Mouse (Mus musculus) layer of hippocampus, adult 9-11 months (tissue): ENCODE data around the gene Eps15.

Experiments used
- DNase-seq: peaks from one replicate; pipeline ENCODE4 v3.0.0; 2022

The Eps15 gene

DNA sequence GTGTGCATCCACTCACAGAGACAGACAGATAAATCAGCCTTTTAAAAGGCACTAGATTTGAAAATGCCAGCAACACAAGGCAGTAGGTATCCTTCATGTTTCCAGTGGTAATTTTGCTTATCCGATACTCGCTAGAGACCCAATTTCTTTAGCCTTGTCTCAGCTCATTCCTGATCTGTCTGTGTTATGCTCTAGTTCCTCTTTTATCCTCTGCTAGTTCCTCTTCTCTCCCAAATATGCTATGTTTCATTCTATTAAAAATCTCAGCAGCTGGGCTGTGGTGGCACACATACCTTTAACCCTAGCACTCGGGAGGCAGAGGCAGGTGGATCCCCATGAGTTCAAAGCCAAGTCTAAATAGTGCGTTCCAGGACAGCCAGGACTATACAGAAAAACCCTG is 8.3 kb upstream of the Eps15 start:
- no peak for DNase-seq

DNA sequence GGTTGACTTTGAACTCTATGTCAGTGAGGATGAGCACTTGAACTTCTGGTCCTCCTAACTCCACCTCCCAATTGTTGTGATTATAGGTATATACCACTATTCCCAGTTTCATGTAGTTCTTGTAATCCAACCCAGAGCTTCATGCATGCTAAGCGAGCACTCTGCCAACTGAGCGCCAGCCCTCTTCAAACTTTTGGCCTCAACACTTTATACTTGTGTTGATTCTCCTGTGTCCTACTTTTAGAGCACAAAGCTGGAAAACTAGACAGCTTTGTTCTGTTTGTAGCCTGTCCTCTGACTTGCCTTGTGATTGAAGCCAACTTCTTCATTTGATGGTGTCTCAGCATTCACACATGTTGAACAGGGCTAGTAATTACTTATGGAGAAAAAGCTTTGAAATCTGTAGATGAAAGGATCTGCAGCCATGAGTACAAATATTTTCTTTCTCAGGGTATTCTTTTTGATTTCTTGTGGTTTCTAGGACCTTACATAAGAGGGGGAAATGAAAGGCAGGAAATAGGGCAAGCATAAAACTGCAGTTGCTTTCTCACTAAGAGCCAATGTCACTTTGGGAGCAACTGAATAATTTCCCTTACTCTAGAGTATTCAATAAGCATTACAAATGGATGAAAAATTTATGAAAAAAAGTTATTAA is 6.4 kb upstream of the Eps15 start:
- peak; percentile 14 for DNase-seq

DNA sequence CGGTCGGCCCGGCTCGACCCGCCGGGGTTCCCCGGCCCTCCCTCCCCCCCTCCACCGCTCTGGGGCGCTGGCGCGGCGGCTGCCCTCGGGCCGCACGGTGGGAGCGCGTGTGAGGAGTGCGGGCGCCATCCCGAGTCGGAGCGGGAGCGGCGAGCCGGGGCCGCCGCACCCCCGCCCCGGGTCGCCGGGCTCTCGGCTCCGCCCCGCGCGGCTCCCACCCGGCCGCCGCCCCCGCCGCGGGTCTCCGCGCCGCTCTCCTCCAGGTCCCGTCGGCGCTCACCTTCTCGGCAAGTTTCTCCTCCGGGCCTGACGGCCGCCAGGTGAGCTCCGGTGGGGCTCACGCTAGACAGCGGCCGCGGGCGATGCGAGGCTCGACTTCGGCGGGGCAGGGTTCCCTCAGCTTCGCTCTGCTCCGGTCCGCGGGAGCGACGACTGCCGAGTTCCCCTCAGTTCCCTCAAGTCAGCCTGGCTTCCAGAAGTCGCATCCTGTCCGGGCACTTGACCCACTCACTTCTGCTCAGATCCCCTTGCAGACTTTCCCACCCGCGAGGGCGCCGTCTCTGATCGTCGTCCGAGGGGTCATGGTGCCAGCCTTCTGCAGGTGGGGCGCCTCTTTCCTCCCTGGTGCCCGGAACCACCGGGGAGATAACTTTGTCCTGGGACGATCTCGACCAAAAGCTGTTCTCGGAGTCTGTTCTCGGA is 542 bp downstream of the Eps15 start:
- no peak for DNase-seq

DNA sequence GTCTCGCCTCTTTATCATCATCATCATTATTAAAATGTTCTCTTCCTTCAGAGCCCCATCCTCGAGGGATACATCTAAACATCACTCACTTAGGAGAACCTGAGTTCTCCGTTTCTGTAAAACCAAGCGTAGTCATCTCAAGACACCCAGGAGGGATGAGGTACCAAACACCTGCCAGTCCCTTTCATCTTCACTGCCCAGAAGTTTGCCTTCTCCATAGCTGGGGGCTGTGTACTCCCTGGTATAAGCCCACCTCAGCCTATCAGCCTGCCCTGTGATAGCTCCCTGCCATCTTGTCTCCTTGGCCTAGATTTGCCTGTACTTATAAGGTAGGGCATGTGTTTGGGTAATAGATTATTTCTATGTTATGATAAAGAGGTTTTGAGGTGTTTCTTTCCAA is 1.1 kb downstream of the Eps15 start:
- DNase-seq = no peak

DNA sequence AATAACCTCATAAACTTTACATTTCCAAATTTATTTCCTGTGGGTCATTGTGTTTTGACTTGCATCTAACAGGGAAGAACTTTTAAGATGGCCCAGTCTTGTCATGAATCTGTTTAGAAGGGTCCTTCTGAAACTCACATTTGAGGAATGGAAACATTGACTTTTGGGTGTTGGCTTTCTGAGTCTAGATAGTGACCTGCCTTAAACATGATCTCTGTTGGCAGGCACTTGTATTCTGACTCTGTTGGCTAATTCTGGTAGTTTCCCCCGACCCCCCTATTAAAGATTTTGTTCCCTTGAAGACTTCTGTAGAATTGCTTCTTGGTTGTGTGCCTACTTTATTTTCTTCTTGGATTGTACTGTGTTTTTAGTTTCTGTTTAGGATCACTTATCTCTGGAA is 1.9 kb downstream of the Eps15 start:
- no peak for DNase-seq

DNA sequence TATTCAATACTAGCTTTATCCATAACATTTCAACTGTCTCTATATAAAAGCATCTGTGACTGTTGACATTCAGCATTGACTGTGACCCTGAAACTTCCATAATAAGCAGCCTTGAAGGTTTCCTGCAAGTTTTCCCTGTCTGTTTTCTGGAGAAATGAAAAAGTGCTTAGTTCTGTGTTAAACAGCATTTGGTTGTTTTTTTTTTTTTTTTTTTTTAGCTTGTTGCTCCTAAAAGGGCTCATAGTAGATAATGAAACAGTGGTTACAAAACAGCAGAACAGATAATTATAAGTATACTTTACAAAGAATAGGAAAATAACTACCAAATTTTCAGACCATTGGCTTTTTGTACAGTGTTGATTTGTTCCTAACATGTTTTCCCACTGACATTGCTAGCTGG is 14.6 kb downstream of the Eps15 start:
- DNase-seq = no peak

DNA sequence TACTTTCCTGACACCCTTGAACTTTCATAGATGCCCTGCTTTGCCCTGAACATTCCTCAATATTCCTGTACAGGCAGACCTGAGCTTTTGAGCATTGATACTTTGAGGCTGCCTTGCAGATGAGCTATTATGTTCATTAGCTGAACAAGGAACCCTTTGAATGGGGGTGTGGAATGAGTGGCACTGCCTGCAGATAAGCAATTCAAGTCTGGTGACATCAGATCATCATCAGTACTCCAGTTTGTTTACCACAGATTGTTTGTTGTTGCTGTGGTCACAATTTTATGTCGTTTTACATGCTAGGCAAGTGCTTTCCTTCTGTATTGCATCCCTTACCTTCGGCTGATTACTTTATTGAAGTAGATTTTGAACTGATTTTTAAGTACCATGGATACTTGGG is 16.4 kb downstream of the Eps15 start:
- peak; percentile 32 for DNase-seq

DNA sequence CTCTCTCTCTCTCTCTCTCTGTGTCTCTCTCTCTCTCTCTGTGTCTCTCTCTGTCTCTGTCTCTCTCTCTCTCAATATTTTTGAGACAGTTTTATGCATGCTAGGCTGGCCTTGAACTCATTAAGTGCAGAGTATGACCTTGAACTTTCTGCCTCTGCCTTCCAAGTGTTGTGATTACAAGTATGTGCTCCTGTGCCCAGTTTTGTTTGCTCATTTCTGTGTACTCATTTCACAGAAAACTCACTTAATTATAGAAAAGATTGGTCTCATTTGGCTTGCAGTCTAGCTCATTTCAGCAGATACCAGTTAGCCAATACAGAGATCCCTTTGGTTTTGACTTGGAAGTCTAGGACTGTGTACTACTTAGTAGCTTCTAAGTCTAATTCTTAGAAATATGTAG is 19.1 kb downstream of the Eps15 start:
- no peak for DNase-seq

DNA sequence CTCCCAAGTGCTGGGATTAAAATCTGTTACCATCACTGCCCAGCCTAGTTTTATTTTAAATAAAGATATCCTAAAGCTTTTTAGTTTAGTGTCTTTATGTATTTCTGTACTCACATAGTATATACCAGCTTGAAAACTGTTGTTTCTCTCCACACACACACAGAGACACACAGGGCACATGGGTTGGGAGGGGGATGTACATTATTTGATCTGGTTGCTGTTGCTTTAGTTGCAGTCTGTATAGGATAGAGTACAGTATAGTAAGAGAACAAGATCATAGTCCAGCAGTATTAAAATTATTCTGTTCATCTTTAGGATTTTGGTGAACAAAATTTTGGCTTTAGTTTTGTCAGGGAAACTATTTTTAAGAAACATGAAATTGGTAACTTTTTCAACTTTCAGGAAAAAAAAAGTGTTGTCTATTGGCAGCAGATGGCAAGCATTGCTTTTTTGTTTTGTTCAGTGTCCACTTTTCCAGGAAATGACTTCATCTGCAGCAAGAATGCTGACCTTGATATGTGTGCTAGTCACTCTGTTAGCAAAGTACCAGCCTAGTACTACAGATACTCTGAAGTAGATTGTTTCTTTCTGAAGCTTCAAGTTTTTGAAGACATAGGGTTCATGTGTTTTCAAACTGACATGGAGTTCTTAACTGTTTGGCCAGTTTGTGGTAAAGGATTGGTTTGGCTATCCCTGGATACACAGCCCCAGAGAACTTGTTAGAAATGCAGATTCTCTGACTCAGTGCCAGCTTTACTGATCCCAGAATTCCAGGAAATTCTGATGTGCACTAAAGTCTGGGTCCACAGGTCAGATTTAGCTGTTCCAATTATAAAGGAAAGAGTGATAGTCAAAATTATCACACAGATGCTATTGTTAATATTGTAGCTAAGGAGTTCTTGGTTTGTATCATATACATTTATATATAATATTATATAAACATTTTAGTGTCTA is 37.1 kb downstream of the Eps15 start:
- DNase-seq = no peak

DNA sequence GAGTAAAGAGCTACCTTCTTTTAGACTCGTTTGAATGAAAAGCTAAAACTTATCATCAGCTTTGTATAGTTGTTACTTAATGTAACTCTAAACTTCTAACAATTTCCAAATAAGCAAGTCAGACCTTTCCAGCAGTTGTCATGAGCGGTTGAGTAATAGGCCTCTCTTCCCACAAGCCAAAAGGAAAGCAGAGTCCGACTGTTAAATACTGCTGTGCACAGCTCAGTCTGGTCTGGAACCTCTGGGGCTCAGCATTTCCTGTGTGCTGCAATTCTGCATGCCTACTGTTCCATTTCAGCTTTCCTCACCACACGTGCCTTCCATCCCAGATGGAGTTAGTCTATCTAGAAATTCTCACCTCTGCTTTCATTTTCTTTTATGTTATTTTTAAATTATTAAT is 56.7 kb downstream of the Eps15 start:
- DNase-seq = no peak

DNA sequence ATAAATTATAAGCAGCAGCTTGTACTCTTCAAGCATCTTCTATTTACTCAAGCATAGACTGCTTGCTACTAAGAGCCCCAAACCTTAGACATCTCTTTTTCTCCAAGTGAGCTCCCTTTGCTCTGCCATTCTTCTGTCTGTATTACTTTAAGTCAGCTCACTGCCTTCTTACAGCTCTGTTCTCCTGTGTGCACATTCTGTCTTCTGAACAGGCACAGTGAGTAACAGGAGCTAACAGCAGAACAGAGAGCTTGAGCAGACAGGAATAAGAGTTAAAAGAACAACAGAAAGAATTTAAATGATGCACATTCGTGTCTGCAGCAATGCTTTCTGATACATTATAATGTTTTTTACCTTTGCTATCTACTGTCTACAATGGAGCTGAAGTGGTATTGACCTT is 61.2 kb downstream of the Eps15 start:
- peak; percentile 28 for DNase-seq

DNA sequence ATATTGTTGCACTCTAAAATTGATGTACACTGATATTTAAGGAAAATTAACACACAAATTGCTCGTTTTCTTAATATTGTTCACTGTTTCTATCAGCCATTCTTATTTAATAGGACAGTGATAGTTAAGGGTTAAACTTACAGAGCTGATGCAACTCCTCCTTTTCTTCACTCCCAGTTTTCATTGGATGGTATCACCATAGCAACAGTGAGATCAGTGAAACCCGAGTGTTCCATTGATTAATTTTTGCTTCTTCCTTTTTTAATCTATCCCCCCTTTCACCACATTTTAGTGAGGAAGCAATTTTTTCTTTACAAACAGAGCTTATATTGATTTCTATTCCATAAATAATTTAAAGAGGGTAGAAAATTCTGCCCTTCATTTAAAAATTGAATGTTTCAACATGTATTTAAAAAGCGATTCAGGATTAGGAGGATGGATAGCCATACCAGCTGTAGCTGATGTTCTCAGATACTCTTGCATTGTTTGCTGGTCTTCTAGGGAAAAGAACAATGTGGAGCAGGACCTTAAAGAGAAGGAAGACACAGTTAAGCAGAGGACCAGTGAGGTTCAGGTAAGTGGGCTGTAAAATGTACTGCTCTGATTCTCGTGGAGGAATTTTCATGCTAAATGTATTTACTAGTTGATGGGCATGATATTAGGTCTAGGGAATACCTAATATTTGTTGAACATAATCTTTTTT is 62.9 kb downstream of the Eps15 start:
- DNase-seq = peak; percentile 51

DNA sequence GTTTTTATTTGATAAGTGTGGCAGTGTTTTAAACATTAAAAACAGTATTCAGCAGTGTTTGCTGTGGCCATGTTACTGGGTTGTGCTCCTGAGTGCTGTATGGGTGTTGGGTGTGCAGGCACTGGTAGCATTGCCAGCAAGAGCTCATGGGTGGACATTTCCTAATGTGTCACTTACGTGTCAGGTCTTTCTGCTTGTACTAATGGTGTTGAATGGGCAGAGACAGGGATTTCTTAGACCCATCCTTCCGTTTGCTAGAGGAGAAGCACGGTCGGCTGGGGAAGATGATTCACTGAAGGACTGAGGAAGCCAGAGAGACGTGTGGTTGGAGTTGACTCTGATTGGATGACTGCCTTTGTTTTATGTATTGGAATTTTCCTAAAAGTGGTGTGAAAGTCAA is 63.8 kb downstream of the Eps15 start:
- peak; percentile 17 for DNase-seq

DNA sequence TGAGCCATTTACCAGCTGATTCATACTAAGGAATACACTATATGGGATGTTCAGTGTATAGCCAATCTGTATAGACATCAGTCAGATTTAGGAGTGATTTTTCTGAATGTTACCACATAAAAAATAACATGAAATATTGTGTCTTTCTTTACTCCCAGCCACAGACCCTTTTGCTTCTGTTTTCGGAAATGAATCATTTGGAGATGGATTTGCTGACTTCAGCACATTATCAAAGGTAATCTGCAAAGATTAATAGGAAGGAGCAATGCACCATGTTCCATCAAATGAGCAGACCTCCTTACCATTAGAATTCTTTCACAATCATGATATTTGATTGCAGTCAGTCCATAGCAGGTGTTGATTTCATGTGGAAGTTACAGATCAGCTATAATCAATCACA is 98.0 kb downstream of the Eps15 start:
- no peak for DNase-seq

DNA sequence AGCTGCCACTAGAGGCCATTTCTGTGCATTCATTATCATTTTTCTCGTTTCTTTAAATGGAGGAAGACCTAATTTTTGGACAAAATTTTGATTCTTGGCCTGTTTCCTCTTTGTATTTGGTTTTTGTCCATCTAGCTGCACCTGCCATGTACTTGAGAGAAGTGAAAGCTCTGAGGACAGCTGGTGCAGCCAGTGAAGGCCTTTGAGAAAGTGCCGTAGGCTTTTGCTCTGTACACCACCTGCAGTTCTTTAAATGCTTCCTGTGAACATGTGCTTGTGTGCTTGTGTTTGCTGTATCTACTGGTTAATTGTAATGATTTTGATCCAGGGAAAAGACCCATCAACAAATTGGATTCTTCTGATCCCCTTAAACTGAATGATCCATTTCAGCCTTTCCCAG is 102.4 kb downstream of the Eps15 start:
- no peak for DNase-seq

DNA sequence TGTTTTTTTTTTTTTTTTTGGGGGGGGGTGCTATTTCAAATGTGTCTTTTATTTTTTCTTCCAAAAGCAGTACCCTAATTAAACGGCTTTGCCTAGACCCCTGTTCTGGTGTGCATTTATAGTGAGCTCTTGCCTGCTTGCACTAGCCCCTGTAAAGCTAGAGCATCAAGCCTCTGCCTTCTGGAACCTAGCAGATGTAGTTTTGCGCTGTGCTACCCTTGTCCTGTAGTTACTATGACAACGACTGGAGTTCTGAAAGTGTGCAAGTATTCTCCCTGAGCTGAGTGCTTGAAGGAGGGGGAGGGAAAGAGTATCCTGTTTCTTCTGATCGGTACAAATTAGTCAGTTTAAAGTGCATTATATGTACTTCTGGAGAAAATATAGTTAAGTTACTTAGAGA is 105.5 kb downstream of the Eps15 start:
- peak; percentile 35 for DNase-seq

DNA sequence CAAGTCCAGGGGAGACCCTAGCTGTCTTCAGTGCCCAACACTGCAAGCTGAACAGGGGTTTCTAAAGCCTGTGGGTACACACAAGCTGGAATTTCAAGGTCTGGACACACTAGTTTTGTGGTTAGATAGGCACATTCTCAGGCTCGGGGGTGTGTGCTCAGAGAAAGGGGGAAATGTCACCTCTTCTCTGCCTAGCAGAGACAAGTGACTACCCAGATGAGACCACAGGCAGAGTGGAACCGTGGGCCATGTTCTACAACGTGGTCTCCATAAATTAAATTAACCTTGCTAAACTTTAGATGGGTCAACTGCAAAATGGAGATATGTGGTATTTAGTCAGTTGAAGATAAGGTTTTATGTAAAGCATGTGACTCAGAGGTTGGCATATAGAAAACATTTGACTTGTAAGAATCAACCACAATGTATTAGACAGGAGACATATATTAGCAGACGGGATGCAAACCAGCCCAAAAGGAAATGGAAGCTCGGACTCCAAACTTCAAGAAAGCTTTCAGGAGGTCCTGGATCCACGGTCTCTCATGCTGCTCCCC is 113.2 kb downstream of the Eps15 start:
- no peak for DNase-seq

DNA sequence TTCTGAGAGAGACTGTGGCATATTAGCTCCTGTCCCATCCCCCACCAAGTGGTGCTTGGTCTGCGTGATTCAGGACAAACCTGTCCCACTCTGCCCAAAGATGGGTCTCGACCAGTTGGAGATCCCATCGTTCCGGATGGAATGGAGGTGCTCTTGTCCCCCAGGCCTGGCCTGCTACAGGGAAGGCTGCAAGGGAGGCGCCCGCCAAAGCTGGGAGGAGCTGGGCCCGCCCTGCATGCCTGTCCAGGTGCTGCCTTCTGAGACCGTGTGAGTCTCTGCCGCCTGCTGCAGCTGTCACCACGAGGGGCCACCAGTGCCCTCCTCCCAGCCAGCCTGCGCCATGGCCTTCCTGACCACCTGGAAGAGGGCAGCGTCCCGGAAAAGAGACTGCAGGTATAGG is 113.8 kb downstream of the Eps15 start:
- no peak for DNase-seq

DNA sequence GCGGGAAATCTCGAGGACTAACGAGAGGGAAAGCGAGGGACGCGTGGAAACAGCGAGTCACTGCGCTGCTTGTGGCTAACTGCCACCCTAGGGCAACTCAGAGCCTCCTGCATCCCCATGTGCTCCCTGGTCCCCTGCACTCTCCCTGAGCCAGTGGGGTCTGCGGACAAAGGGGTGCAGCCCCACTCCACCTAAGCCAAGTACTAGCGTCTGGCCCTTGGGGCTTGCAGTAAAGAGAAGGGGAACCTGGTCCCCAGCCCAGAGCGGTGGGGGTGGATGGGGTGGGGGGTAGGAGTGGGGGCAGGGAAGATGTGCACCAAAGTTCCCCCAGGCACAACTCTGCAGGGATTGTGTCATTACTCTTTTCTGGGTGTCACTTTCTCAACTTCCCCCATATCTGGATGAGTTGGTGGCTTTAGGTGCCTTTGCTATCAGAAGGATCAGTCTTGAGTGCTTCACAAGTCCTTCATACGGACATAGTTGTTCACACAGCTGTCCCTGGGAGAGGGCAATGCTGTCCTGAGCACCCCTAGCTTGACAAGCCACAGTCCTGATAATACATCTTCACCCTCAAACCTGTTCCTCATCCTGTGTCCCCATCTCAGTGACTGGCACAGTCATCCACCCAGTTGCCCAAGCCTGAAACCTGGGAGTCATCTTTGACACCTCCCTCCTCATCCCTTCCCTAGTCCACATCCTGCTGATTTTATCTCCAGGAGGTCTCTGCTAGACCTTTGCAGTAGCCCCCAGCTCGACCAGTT is 114.4 kb downstream of the Eps15 start:
- DNase-seq = no peak

DNA sequence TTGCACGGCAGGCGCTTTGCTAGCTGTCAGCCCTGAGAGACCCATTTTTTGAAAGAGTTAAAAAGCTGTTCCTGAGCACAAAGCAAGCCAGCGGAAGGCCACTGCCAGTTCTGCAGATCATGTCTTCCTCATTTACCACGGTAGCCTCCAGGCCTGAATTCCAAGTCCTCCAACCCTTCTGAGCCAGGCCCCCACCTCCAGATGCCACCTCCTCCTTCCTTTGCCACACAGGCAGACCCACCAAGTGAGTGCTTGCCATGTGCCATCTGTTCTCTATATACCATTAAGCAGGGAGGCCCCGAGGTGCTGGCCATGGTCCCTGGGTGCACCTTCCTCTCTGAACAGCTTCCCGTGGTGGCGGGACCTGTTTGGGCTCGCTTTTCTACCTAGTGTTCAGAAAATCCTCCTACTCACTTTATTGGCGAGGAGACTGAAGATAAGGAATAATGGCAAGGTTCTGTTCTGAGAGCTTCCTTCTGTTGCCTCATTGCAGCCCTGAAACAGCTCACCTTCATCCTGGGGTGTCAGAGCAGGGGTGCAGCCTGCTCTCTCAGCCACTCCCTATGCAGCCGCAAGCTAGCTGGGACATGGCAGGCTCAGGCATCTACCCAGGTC is 120.4 kb downstream of the Eps15 start:
- DNase-seq = no peak

DNA sequence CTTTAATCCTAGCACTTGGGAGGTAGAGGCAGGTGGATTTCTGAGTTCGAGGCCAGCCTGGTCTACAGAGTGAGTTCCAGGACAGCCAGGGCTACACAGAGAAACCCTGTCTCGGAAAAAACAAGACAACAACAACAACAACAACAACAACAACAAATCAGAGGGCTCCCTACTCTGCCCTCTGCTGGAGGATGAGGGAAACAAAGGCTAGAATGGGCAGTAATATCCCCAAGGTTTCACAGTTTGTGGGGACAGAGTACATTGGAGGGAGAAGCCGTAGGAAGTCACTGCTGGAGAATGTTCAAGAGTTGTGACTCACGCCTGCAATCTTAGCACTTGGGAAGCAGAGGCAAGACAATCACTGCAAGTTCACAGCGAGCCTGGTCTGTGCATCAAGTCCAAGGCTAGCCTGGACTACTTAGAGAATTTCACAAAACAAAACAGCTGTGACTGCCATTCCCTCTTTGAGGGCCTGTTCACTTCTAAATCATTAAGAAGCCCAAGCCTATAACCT is 121.2 kb downstream of the Eps15 start:
- DNase-seq = no peak
